Mouse (Mus musculus) bone marrow, adult 2 months (tissue): Measurements from ENCODE around the gene Apbb2.

Source experiments
- CTCF ChIP-seq: fragments of 200-500 bp; IDR thresholded peaks from 2 replicates; pipeline ENCODE4 v1.5.1; 2011; ENCODE audit warnings: low read length, control low read depth; ENCODE audit not compliant: control insufficient read depth, insufficient read depth
- POLR2A ChIP-seq: fragments of 200-500 bp; IDR thresholded peaks from 2 replicates; pipeline ENCODE4 v1.6.1; 2011; ENCODE audit warnings: low read depth, mild to moderate bottlenecking, control low read depth, low read length, borderline replicate concordance; ENCODE audit not compliant: control insufficient read depth

GRCm38 (mm10) chr5:66529631-66530030 is 89.0 kb downstream of the Apbb2 start:
- TF ChIP-seq CTCF, result no peak
- no peak for TF ChIP-seq POLR2A
